Mouse (Mus musculus): ENCODE results near the gene Gss. TPM values are rescaled to one million over a fixed set of nuclear protein-coding genes. Genes with fewer than 3 reads are reported as not detected.
A peak's percentile ranks its signal among the peaks of the same experiment; 100 is the strongest.
"Not testable (repeated sequence)": the region's sequence is repeated elsewhere in the genome, so short reads cannot be mapped to it uniquely, and the experiment has no call there.

Gene Gss
- polyA plus RNA-seq, 1 experiment from 2014 or later = 73.4 TPM

DNA sequence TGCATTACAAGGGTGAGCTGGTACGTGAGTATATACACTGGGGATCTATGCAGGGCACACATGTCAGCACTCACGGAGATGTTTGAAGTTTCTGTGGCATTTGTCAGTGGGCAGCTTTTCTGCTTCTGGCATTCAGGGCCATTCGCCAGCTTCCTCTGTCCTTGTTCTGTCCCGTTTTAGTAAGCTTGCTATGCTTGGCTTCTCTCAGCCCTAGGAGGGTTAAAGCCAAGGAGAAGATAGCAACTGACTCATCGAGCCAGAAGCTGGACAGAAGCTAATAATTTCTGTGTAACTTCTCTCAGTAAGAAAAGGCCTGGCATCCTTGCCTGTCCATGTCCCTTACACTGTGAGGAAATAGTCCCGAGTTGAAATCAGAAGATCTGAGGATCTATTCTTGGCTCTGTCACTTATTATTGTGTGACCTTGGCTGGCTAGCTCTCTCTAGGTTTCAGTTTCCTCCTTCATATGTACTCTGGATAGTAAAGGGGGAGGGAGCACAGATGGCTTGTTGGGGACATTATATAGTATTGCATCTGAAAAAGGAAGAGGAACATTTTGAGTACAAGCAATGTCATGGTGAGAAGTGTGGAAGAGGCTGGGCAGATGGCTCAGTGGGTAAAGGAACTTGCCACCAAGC lies 51.7 kb downstream of the Gss start:
- Histone ChIP-seq H3K36me3 (replicated peaks) (no peaks in the 10 kb centered on the region), H3K9ac (no peak overlapping the region), H3K27me3 (no peaks in the 10 kb centered on the region), H3K9me3 (replicated peaks) (no peaks in the 10 kb centered on the region), H3K4me1 (replicated peaks) (peaks cover 7% of the 10 kb centered on the region; the same call in 1 of the 2 replicates), H3K4me2 (no peak overlapping the region), H3K4me3 (replicated peaks) (no peak overlapping the region), H3K27ac (replicated peaks) (no peak overlapping the region)
- 55% methylated on average over 6 of the region's 6 CpGs for whole genome bisulfite sequencing (ENCODE audit: insufficient replicate concordance)
- no peak for ATAC-seq (ENCODE audit: insufficient read depth)

DNA sequence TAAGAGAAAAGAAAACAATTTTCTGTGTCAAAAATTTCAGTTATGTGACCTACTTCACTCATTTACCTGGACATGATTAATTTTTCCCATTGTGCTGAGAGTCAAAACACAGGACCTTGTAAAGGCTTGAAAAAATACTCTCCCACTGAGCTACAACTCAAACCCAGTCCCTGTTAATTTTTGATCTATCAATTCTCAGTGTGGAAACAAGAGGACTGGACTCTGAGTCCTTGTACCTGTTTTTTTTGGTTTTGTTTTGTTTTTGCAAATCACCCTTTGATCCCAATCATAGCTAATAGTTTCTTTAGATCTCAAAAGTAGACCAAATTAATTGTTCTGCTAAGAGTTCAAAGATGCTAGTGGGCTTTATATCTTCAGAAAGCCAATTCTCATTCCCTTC lies 52.9 kb downstream of the Gss start:
- H3K27ac ChIP-seq (replicated peaks) = no peak overlapping the region
- no peaks in the 10 kb centered on the region for H3K9me3 ChIP-seq (replicated peaks)
- H3K4me2 ChIP-seq = no peak overlapping the region
- peaks cover 7% of the 10 kb centered on the region; the same call in 1 of the 2 replicates for H3K4me1 ChIP-seq (replicated peaks)
- no peaks in the 10 kb centered on the region for H3K27me3 ChIP-seq
- no peaks in the 10 kb centered on the region for H3K36me3 ChIP-seq (replicated peaks)
- no peak for ATAC-seq (ENCODE audit: insufficient read depth)
- H3K9ac ChIP-seq = no peak overlapping the region
- no peak overlapping the region for H3K4me3 ChIP-seq (replicated peaks)

DNA sequence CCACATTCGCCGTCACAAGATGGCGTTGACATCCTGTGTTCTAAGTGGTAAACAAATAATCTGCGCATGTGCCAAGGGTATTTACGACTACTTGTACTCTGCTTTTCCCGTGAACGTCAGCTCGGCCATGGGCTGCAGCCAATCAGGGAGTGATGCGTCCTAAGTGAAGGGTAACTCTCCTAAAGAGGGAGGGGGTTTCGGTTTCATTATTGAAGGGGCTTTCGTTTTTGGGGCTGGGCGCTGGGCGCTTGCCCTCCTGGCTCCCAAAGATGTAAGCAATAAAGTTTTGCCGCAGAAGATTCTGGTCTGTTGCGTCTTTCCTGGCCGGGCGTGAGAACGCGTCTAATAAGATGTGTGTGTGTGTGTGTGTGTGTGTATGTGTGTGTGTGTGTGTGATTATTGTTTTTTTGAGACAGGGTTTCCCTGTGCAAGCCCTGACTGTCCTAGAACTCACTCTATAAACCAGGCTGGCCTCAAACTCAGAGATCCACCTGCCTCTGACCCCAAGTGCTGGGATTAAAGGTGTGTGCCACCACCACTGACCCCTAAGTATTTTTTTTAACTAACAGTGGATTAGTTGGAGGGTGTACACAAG lies 54.0 kb downstream of the Gss start:
- Histone ChIP-seq H3K4me2 (peak overlapping the region; percentile 31; the same call in 1 of the 2 replicates), H3K27ac (replicated peaks) (peak overlapping the region; percentile 45; the same call in 1 of the 2 replicates), H3K4me3 (replicated peaks) (peak overlapping the region; percentile 40)
- 68% methylated on average over 19 of the region's 19 CpGs for whole genome bisulfite sequencing (ENCODE audit: insufficient replicate concordance)
- H3K9me3 ChIP-seq (replicated peaks); H3K27me3 ChIP-seq; H3K36me3 ChIP-seq (replicated peaks); H3K4me1 ChIP-seq (replicated peaks); H3K9ac ChIP-seq: not testable (repeated sequence)
- peak; percentile 56; the same call in 1 of the 2 replicates for ATAC-seq (ENCODE audit: insufficient read depth)

DNA sequence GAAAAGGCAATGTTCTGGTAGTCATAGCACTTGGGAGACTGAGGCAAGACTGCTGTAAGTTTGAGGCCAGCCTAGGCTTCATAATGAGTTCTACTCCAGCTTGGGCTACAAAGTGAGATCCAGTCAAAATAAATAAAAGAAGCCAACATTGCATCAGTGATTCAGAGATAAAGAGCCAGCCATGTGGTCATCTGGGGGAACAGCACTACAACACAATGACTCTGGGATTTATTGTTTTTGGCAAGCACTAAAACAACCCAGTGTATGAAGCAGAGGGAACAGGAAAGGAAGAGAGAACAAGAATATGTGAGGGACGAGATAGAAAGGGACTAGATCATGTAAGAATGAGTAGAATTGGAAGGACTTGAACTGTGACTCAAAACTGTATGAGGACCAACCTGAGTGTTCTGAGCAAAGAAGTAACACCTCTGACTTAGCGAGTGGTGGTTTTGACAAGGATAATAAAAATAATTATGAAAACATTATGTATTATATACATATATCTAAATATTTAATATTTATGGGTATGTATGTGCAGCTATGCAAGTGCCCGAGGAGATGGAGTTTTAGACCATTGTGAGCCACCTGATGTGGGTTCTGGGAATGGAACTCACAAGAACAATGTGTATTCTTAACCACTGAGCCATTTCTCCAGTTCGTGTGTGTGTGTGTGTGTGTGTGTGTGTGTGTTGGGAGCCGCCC lies 54.7 kb downstream of the Gss start:
- Histone ChIP-seq H3K4me2 (peak overlapping the region; percentile 31; the same call in 1 of the 2 replicates), H3K9me3 (replicated peaks) (no peaks in the 10 kb centered on the region), H3K4me1 (replicated peaks) (peaks cover 7% of the 10 kb centered on the region; the same call in 1 of the 2 replicates), H3K27ac (replicated peaks) (peak overlapping the region; percentile 31; the same call in 1 of the 2 replicates), H3K36me3 (replicated peaks) (no peaks in the 10 kb centered on the region), H3K27me3 (no peaks in the 10 kb centered on the region), H3K9ac (no peak overlapping the region), H3K4me3 (replicated peaks) (peak overlapping the region; percentile 19; the same call in 1 of the 2 replicates)
- 0 out of 2 replicates have a peak, but pooled peaks have one; percentile 7 for ATAC-seq (ENCODE audit: insufficient read depth)
- WGBS (ENCODE audit: insufficient replicate concordance) = 57% methylated on average over 5 of the region's 5 CpGs

DNA sequence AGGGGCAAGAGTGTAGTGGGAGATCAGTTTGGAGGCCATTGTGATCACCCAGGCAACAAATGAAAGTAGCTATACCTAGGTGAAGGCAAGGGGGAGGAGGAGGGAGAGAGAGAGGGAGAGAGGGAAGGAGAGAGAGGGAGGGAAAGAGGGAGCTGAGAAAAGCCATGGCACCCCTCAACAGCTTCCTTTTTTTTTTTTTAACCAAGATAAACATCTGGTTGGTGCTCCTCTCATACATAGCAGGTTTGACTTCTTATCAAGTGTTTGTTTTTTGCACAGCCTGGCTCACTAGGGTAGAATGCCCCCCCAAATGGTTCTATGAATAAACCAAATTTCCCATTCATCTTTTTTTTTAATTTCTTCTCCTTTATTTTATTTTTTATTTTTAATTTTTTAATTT lies 56.3 kb downstream of the Gss start:
- H3K36me3 ChIP-seq (replicated peaks) = no peaks in the 10 kb centered on the region
- peaks cover 7% of the 10 kb centered on the region; the same call in 1 of the 2 replicates for H3K4me1 ChIP-seq (replicated peaks)
- no peak overlapping the region for H3K4me2 ChIP-seq
- H3K27me3 ChIP-seq = no peaks in the 10 kb centered on the region
- H3K9me3 ChIP-seq (replicated peaks) = no peaks in the 10 kb centered on the region
- H3K9ac ChIP-seq = no peak overlapping the region
- H3K4me3 ChIP-seq (replicated peaks) = no peak overlapping the region
- no peak overlapping the region for H3K27ac ChIP-seq (replicated peaks)
- no peak for ATAC-seq (ENCODE audit: insufficient read depth)

DNA sequence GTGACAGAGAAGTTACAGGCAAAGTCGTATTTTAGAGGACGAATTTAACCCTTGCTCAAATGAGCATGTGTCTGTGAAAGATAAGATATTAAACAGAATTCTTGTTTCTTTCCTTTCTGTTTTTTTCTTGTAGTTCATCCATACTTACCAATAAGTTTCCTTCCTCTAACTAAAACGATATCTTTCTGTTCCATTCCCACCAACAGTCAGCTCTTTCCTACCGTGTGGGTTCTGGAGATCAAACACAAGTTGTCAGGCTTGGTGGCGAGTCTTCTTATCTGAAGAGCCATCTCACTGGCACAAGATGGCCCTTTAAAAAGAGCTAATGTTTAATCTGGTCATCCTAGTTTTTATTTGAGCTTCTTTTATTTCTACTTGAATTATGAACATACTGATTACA lies 65.2 kb downstream of the Gss start:
- 10% methylated on average over 5 of the region's 5 CpGs for WGBS (ENCODE audit: insufficient replicate concordance)
- Histone ChIP-seq H3K36me3 (replicated peaks) (0 out of 2 replicates have a peak, but pooled peaks cover 4% of the 10 kb centered on the region), H3K27me3 (no peaks in the 10 kb centered on the region), H3K27ac (replicated peaks) (no peak overlapping the region), H3K9ac (no peak overlapping the region), H3K4me2 (no peak overlapping the region), H3K4me3 (replicated peaks) (no peak overlapping the region), H3K9me3 (replicated peaks) (no peaks in the 10 kb centered on the region), H3K4me1 (replicated peaks) (peaks cover 20% of the 10 kb centered on the region)
- ATAC-seq (ENCODE audit: insufficient read depth) = no peak

DNA sequence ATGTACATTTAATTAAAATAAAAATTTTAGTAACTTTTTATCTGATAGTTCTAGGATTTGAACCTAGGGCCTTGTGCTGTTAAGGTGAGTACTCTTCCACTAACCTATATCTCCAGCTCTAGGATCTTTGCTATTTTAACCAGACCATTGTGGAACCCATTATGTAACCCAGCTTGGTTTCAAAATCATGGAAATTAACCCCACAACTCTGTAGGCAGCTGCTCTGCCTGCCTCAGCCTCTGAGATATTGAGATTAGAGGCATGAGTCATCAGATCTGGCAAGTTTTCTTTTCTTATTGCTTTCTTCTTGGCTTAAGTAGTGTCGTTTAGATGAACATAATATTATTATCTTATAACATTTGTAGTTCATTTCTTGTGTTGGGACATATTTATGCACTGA lies 68.2 kb downstream of the Gss start:
- Histone ChIP-seq H3K9me3 (replicated peaks) (no peaks in the 10 kb centered on the region), H3K4me2 (no peak overlapping the region), H3K4me1 (replicated peaks) (peaks cover 26% of the 10 kb centered on the region), H3K36me3 (replicated peaks) (peaks cover 10% of the 10 kb centered on the region; the same call in 1 of the 2 replicates), H3K27ac (replicated peaks) (no peak overlapping the region), H3K4me3 (replicated peaks) (no peak overlapping the region), H3K9ac (no peak overlapping the region), H3K27me3 (no peaks in the 10 kb centered on the region)
- ATAC-seq (ENCODE audit: insufficient read depth) = no peak
- 19% methylated on average over 1 of the region's 1 CpGs for WGBS (ENCODE audit: insufficient replicate concordance)

DNA sequence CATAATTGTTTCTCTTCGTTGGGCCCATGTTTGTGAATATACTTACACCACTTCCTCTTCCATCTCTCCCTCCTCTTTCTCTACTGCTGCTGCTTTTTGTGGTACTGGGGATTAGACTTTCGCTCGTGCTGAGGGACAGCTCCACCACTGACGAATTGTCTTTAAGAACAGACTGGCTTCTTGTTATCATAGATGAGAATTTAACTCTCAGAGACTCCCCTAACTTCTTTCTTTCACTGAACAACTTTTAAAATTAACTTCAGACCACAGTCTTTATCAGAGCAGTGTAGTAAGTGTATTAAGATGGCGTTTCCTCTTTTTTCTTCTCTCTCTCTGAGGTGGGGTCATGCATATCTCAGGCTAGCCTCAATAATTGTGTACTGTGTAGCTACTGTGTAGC lies 68.9 kb downstream of the Gss start:
- Histone ChIP-seq H3K27me3 (no peaks in the 10 kb centered on the region), H3K4me2 (no peak overlapping the region), H3K36me3 (replicated peaks) (peaks cover 10% of the 10 kb centered on the region; the same call in 1 of the 2 replicates), H3K4me1 (replicated peaks) (peaks cover 31% of the 10 kb centered on the region), H3K4me3 (replicated peaks) (no peak overlapping the region), H3K9me3 (replicated peaks) (no peaks in the 10 kb centered on the region), H3K27ac (replicated peaks) (no peak overlapping the region), H3K9ac (no peak overlapping the region)
- ATAC-seq (ENCODE audit: insufficient read depth) = no peak
- WGBS (ENCODE audit: insufficient replicate concordance) = 15% methylated on average over 5 of the region's 5 CpGs

DNA sequence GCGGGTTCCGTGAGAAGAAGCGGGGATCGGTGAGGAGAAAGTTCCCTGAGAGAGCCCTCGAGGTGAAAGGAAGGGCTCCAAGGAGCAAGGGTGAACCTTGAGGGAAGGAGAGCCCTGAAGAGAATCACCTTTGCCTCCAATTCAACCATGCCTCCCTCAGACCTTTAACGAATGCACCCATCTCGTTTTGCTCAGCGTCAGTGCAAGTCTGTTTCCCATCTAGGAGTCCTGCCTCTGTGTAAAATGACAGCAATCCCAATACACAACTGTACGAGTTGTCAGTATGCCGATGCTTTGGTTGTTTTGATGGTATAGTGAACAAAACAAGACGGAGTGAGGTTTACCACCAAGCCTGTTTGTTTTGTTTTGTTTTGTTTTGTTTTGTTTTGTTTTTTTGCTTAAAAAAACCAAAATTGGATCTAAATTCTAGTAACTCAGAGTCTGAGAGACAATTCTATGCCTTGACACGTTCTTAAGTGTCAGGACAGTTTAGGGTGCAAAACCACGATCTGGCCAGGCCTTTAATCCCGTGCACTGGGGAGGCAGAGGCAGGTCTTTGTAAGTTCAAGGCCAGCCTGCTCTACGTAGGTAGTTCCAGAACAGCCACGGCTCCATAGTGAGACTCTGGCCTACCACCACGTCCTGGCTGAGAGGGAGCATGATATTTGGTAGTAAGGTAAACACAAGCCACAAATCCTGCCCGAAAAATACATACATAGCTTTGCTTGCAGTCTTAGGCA lies 73.9 kb downstream of the Gss start:
- no peak for ATAC-seq (ENCODE audit: insufficient read depth)
- peaks cover 26% of the 10 kb centered on the region for H3K27me3 ChIP-seq
- H3K4me3 ChIP-seq (replicated peaks) = peak overlapping the region; percentile 79
- peak overlapping the region; percentile 81 for H3K4me2 ChIP-seq
- H3K27ac ChIP-seq (replicated peaks) = peak overlapping the region; percentile 86
- WGBS (ENCODE audit: insufficient replicate concordance) = 14% methylated on average over 18 of the region's 18 CpGs
- H3K36me3 ChIP-seq (replicated peaks) = peaks cover 10% of the 10 kb centered on the region; the same call in 1 of the 2 replicates
- peak overlapping the region; percentile 79 for H3K9ac ChIP-seq
- peaks cover 34% of the 10 kb centered on the region for H3K4me1 ChIP-seq (replicated peaks)
- H3K9me3 ChIP-seq (replicated peaks) = no peaks in the 10 kb centered on the region

DNA sequence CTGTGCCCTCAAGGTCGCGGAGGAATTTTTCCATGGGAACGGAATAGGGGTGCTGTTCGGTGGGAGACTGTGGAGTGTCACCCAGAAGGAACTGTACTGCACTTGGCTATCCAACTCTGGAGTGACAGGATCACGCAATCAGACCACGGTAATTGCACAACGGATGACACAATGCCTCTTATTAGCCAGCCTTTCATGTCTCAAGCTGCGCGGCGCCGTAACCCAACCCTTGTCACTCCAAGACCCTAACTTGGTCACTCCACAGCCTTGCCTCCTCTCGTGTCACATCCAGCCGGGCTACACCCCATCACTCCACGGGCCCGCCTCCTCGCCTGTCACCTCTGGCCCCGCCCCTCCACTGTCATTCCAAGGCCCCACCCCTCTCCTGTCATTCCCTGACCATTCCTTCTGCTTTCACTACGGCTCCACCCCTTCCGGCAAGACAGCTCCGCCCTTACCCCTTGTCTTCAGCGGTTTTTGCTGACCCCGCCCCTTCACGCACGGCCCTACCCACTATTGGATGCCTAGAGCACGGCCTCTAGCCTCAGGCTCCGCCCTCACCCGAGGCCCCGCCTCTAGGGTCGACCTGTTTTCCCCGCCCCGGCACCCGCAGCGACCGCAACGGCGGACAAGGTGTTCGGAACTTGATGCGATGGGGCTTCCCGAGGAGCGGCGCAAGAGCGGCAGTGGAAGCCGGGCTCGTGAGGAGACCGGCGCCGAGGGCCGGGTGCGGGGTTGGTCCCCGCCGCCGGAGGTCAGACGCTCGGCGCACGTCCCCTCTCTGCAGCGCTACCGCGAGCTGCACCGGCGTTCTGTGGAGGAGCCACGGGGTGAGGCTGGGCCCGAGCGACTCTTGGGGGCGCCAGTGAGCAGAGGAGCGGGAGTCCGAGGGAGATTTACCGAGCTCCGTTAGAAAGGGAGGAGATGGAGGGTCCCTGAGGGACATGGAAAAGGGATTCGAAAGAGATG lies 74.9 kb downstream of the Gss start, which contains the start of the genes Acss2 and Ggt7:
TSS of gene Acss2 (plus strand) at position 494 of the 969 bp plus-strand sequence.
TSS of gene Ggt7 (minus strand) at position 783 of the 969 bp plus-strand sequence.
- ATAC-seq (ENCODE audit: insufficient read depth) = peak; percentile 97
- Histone ChIP-seq H3K4me3 (replicated peaks) (peak within 1 kb of the TSS; percentile 79), H3K36me3 (replicated peaks) (peaks cover 5% of the 10 kb centered on the region; the same call in 1 of the 2 replicates), H3K27ac (replicated peaks) (peak within 1 kb of the TSS; percentile 86), H3K4me1 (replicated peaks) (peaks cover 28% of the 10 kb centered on the region), H3K9me3 (replicated peaks) (no peaks in the 10 kb centered on the region), H3K9ac (peak within 1 kb of the TSS; percentile 79), H3K27me3 (peaks cover 36% of the 10 kb centered on the region), H3K4me2 (peak within 1 kb of the TSS; percentile 81)
- WGBS (ENCODE audit: insufficient replicate concordance) = 2% methylated on average over 70 of the region's 70 CpGs
